Mouse (Mus musculus): ENCODE measurements at regions not wholly inside any gene's neighbourhood (a gene's known extent, or its start where the extent isn't known, plus 50 kb on each side); places are given as distances from the start of the nearest gene placed in this dataset.

- Histone ChIP-seq H3K27ac (ENCODE audit: low read depth, low read length) (no peak overlapping the region), H3K27me3 (ENCODE audit: insufficient read depth, low read length) (no peaks in the 10 kb centered on the region), H3K9me3 (ENCODE audit: low read length) (no peaks in the 10 kb centered on the region), H3K4me3 (ENCODE audit: low read depth, low read length) (no peak overlapping the region), H3K36me3 (ENCODE audit: insufficient read depth, low read length) (no peaks in the 10 kb centered on the region), H3K4me2 (ENCODE audit: low read depth, low read length, poor library complexity, severe bottlenecking) (no peak overlapping the region), H3K9ac (replicated peaks; ENCODE audit: low read length, poor library complexity, severe bottlenecking) (no peak overlapping the region), H3K4me1 (ENCODE audit: insufficient read depth, low read length) (no peaks in the 10 kb centered on the region)
- WGBS, result 76% methylated on average over 1 of the region's 1 CpGs
- no peak for DNase-seq (ENCODE audit: low spot score)
- TF ChIP-seq CTCF (IDR thresholded peaks at IDR 0.05), result no peak
- no peak for ATAC-seq (ENCODE audit: low FRiP score)
Measured at GRCm38 (mm10) chr1:43259841-43260240, 63.1 kb upstream of the Fhl2 start.

GRCm38 (mm10) chr1:43260491-43260890, 63.7 kb upstream of the Fhl2 start:
- DNase-seq (ENCODE audit: low spot score), result no peak
- Histone ChIP-seq H3K9me3 (ENCODE audit: low read length) (no peaks in the 10 kb centered on the region), H3K36me3 (ENCODE audit: insufficient read depth, low read length) (no peaks in the 10 kb centered on the region), H3K4me3 (ENCODE audit: low read depth, low read length) (no peak overlapping the region), H3K4me1 (ENCODE audit: insufficient read depth, low read length) (no peaks in the 10 kb centered on the region), H3K9ac (replicated peaks; ENCODE audit: low read length, poor library complexity, severe bottlenecking) (no peak overlapping the region), H3K27ac (ENCODE audit: low read depth, low read length) (no peak overlapping the region), H3K27me3 (ENCODE audit: insufficient read depth, low read length) (no peaks in the 10 kb centered on the region), H3K4me2 (ENCODE audit: low read depth, low read length, poor library complexity, severe bottlenecking) (no peak overlapping the region)
- WGBS, result 91% methylated on average over 4 of the region's 4 CpGs
- ATAC-seq (ENCODE audit: low FRiP score), result no peak
- no peak for TF ChIP-seq CTCF (IDR thresholded peaks at IDR 0.05)

DNA sequence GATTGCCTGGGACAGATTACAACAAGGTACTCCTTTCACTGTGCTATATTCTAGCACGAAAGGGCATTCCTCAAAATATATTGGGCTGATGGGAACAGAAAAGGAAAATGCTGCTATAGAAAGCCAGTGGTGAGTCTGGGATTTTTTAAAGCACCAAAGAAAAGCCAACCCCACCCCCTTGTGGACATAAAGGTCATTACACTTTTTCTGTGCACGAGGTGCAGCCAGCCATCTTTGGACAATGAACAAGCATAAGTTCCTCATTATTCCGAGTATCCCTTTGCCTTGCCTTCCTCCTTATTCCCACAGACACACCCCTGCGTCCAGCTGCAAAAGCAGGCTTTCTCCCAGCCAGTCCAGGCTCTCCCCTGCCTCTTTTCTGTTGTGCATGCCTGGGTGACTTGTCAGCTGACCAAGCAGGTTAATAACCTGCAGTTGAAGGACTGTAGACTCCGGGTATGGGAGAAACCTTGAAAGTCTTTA, 67.7 kb upstream of the Fhl2 start:
- no peaks in the 10 kb centered on the region for H3K27me3 ChIP-seq (ENCODE audit: insufficient read depth, low read length)
- no peak overlapping the region for H3K4me3 ChIP-seq (ENCODE audit: low read depth, low read length)
- ATAC-seq (ENCODE audit: low FRiP score) (peak; percentile 82), DNase-seq (ENCODE audit: low spot score) (peak; percentile 89)
- no peak overlapping the region for H3K27ac ChIP-seq (ENCODE audit: low read depth, low read length)
- H3K36me3 ChIP-seq (ENCODE audit: insufficient read depth, low read length), result no peaks in the 10 kb centered on the region
- WGBS, result 17% methylated on average over 5 of the region's 5 CpGs
- H3K4me2 ChIP-seq (ENCODE audit: low read depth, low read length, poor library complexity, severe bottlenecking), result no peak overlapping the region
- H3K9me3 ChIP-seq (ENCODE audit: low read length), result no peaks in the 10 kb centered on the region
- no peak overlapping the region for H3K9ac ChIP-seq (replicated peaks; ENCODE audit: low read length, poor library complexity, severe bottlenecking)
- H3K4me1 ChIP-seq (ENCODE audit: insufficient read depth, low read length), result no peaks in the 10 kb centered on the region
- TF ChIP-seq CTCF (IDR thresholded peaks at IDR 0.05), result peak; percentile 91

- 88% methylated on average over 5 of the region's 5 CpGs for WGBS
- H3K4me2 ChIP-seq (ENCODE audit: low read depth, low read length, poor library complexity, severe bottlenecking), result no peak overlapping the region
- no peak overlapping the region for H3K27ac ChIP-seq (ENCODE audit: low read depth, low read length)
- no peaks in the 10 kb centered on the region for H3K9me3 ChIP-seq (ENCODE audit: low read length)
- no peak for TF ChIP-seq CTCF (IDR thresholded peaks at IDR 0.05)
- no peak overlapping the region for H3K9ac ChIP-seq (replicated peaks; ENCODE audit: low read length, poor library complexity, severe bottlenecking)
- no peak overlapping the region for H3K4me3 ChIP-seq (ENCODE audit: low read depth, low read length)
- H3K4me1 ChIP-seq (ENCODE audit: insufficient read depth, low read length), result no peaks in the 10 kb centered on the region
- no peaks in the 10 kb centered on the region for H3K36me3 ChIP-seq (ENCODE audit: insufficient read depth, low read length)
- no peaks in the 10 kb centered on the region for H3K27me3 ChIP-seq (ENCODE audit: insufficient read depth, low read length)
- no peak for ATAC-seq (ENCODE audit: low FRiP score)
- no peak for DNase-seq (ENCODE audit: low spot score)
Measured at GRCm38 (mm10) chr1:43265699-43266455, 69.1 kb upstream of the Fhl2 start.

GRCm38 (mm10) chr1:43269685-43270084, 72.9 kb upstream of the Fhl2 start:
- H3K4me3 ChIP-seq (ENCODE audit: low read depth, low read length), result no peak overlapping the region
- no peaks in the 10 kb centered on the region for H3K4me1 ChIP-seq (ENCODE audit: insufficient read depth, low read length)
- WGBS, result 39% methylated on average over 7 of the region's 7 CpGs
- H3K27ac ChIP-seq (ENCODE audit: low read depth, low read length), result no peak overlapping the region
- no peaks in the 10 kb centered on the region for H3K27me3 ChIP-seq (ENCODE audit: insufficient read depth, low read length)
- ATAC-seq (ENCODE audit: low FRiP score) (no peak), DNase-seq (ENCODE audit: low spot score) (no peak)
- H3K9ac ChIP-seq (replicated peaks; ENCODE audit: low read length, poor library complexity, severe bottlenecking), result no peak overlapping the region
- peak; percentile 49 for TF ChIP-seq CTCF (IDR thresholded peaks at IDR 0.05)
- H3K9me3 ChIP-seq (ENCODE audit: low read length), result no peaks in the 10 kb centered on the region
- H3K4me2 ChIP-seq (ENCODE audit: low read depth, low read length, poor library complexity, severe bottlenecking), result no peak overlapping the region
- no peaks in the 10 kb centered on the region for H3K36me3 ChIP-seq (ENCODE audit: insufficient read depth, low read length)

DNA sequence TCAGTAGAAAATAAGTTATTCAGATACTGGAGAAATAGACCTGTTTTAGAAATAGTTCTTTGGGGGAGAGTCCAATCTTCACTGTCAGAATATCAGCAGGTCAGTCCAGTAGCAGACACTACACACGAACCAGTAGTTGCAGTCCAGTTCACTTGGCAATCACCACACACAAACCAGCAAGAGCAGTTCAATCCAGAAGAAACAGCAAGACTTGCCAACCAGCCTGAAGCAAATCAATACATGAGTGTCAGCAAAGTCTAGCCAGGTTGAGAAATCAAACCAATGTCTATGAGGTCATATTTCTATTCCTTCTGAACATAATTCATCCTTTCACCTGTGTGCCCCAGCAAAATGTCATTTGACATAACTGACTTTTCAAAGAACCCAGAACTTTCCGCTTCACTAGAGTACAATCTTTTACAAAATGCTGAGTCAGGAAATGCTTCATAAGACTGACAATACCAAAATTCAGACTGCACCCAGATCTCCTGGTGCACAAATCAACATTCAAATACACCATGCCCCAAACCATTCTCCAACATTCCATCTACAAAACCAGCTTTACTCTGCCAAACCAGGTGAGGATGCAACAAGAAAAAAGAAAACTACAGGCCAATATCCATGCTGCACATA, 76.6 kb upstream of the Fhl2 start:
- Histone ChIP-seq H3K4me3 (ENCODE audit: low read depth, low read length) (no peak overlapping the region), H3K36me3 (ENCODE audit: insufficient read depth, low read length) (no peaks in the 10 kb centered on the region), H3K9ac (replicated peaks; ENCODE audit: low read length, poor library complexity, severe bottlenecking) (no peak overlapping the region), H3K4me1 (ENCODE audit: insufficient read depth, low read length) (no peaks in the 10 kb centered on the region), H3K4me2 (ENCODE audit: low read depth, low read length, poor library complexity, severe bottlenecking) (no peak overlapping the region), H3K27me3 (ENCODE audit: insufficient read depth, low read length) (no peaks in the 10 kb centered on the region), H3K9me3 (ENCODE audit: low read length) (no peaks in the 10 kb centered on the region), H3K27ac (ENCODE audit: low read depth, low read length) (no peak overlapping the region)
- ATAC-seq (ENCODE audit: low FRiP score) (no peak), DNase-seq (ENCODE audit: low spot score) (no peak)
- WGBS, result 77% methylated on average over 2 of the region's 2 CpGs
- TF ChIP-seq CTCF (IDR thresholded peaks at IDR 0.05), result no peak

Measured in midbrain, postnatal 0 days (tissue).